Mouse (Mus musculus) WW6 (cell line): ENCODE measurements at regions not wholly inside any gene's neighbourhood (a gene's known extent, or its start where the extent isn't known, plus 50 kb on each side); places are given as distances from the start of the nearest gene placed in this dataset.

Experiments
- DNase-seq: peaks from one replicate; pipeline ENCODE4 v3.0.0-alpha.2; 2013; ENCODE audit warnings: low read depth, low spot score

DNA sequence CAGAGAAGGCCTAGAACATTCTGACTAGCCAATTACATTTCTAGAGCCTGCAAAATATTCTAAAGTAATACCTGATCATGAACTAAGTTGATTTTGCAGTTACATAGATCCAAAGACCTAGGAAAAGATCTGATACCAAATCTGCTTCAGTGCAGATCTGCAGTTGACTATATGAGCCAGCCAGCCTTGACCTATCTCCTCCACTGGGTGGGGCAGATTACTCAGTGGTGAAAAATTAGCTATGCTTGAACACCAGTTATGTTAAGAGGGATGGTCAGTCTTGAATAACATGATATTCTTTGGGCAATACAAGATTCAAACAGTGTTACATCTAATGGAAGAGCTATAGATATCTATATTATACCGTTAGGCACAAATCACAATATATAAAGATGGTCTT, 269.0 kb downstream of the Gm11361 start:
- no peak for DNase-seq

DNA sequence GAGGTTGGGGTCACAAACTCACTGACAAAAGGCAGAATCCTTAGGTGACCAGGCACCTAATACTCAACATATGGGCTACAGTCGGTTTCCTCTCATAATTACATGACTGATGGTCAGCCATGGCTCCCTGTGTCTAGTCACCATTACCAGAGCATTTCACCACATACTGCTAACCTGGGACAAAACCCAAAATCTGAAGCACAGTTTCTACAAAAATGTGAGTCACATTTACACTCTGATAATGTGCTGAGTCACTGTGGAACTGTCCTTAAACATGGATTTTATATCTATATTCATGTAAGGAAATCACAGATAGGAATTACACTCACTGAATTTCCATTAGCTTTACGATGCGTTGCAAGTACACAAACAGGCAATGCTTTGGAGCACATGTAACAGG, 267.1 kb downstream of the Gm11361 start:
- DNase-seq = no peak

- DNase-seq = no peak
Measured at GRCm38 (mm10) chr13:28520127-28520482, 262.8 kb downstream of the Gm11361 start.

DNA sequence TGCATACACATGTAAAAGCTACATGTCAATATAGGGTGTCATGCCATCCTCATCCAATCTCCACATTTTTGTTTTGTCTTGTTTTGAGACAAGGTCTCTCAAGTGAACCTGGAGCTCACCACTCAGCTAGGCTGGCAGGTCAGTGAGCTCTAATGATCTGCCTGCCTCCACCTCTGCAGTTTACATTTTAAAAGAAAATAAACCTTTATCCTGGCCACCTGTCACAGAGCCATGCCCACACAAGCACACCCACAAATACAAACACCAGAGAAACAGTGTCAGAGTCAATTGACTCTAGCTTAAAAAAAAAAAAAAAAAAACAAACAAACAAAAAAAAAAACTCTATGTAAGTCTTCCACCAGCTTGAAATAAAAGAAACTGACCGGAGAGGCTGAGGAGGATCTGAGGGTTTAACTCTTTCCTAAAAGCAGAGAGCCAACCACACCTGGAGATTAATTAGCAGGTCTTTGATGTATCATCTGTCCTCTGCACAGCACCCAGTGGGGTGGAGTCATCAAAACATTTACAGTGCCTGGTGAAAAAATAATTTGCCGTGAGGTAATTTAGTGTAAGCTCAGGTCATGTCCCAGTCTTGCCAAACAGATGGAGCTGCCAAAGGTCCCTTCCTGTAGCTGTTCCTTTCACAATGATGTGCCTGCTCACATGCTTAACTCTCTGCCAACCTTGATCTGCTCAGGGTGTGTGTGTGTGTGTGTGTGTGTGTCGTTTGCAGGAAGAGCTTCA, 262.2 kb downstream of the Gm11361 start:
- no peak for DNase-seq

- no peak for DNase-seq
Measured at GRCm38 (mm10) chr13:28517161-28517560, 259.8 kb downstream of the Gm11361 start.

- DNase-seq = no peak
Measured at GRCm38 (mm10) chr13:28516636-28517035, 259.3 kb downstream of the Gm11361 start.

- no peak for DNase-seq
Measured at GRCm38 (mm10) chr13:28514245-28514644, 256.9 kb downstream of the Gm11361 start.

- no peak for DNase-seq
Measured at GRCm38 (mm10) chr13:28513336-28513735, 256.0 kb downstream of the Gm11361 start.

DNA sequence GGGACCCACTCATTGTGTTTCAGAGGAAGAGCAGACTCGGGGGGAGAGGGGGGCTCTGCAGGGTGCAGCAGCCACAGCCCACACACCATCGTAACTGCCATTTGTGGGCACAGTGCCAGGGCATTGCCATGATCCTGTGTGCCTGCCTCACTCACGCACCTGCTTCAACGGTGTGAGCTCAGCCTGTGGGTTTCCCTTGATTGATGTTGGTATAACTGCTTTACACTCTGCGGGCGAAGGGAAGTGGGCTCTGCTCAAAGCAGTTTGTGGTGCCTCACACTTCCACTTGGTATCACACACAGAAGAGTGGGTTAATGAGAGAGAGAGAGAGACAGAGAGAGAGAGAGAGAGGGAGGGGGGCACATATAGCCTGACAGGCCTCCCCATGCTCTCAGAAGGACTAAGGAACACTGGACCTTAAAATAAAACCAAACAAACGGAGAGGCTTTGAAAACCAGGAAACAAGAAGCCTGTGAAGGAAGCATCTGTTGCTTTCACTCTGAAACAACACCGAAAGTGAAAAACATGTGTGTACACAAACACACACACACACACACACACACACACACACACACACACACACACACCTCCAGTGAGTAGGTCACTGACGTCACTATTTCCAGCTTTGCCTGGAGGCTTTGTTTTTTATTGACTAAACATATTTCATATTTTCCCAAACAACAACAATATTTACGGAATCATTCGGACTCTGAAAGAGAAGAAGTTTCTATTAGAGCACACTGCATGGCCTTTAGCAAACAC, 255.4 kb downstream of the Gm11361 start:
- DNase-seq = no peak

- no peak for DNase-seq
Measured at GRCm38 (mm10) chr13:28508184-28508583, 250.9 kb downstream of the Gm11361 start.

DNA sequence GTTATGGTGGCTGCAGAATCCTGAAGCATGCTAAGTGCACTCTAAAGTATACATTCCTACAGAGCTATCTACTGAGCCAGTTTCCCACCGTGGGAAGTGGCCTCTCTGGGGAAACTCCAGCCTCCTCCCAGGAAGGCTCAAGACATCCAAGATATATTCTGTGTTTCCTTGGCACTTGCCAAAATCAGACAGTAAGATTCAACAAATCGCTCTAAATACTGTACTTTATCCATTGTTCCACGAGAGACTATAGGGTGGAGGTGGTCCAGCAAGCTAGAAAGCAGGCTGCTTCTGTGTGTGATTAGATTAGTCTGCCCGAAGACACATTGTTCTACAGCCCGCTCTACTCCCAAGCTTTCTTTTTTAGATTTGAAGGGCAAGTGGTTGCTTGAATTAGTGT, 250.5 kb downstream of the Gm11361 start:
- DNase-seq = no peak

DNA sequence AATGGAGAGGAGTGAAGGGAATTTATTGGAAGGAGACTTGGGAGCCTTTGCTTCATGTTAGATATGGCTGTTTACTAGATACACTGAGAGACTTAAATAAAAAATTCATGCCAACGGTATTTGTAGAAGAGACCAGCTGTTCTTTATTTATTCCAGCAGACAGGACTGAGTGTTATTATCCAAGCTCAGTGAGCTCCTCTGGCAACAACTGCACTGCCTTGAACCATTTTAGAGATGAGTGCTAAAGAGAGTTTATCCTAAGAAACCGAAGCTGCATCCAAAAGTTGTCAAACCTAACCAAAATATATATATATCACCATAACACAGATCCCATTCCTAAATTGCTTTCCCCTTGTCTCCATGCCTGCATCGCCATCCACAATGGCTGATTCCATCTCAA, 247.0 kb downstream of the Gm11361 start:
- DNase-seq = no peak

DNA sequence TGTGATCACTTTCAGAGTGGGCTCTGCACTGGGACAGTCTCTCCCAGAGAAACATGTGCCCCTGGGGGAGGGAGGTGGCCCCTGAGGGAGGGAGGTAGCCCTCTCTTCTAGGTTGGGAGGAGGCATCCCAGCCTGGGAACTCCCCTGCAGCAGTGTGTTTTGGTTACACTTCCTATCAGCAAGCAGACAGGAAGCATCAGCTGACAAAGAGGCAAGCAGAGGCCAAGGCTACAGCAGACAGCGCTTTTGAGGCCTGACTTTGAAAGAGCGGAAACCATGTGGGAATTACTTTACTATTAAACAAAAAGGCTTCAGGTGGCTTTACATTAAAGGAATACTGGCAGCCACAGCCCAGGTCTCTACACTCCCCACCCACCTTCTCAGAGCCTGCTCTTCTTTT, 244.8 kb downstream of the Gm11361 start:
- DNase-seq = no peak

- no peak for DNase-seq
Measured at GRCm38 (mm10) chr13:28500697-28501096, 243.4 kb downstream of the Gm11361 start.

DNA sequence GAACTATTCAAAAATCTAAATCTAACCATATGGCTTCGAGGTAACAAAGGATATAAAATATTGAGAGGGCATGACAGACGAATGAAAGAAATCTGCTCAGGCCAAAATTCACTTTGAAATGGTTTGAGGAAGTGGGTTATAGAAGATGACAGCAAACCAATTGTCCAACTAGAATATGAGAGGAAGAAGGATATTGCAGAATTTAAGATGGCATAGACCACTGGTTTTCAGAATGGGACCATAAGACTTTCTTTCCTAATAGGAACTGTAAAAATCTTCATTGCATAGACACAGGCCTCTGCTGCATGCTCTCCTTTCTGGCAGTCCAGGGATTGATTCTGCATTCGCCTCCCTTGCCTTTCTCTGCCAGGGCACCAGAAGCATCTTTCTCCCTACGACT, 240.2 kb downstream of the Gm11361 start:
- DNase-seq = no peak

GRCm38 (mm10) chr13:28492015-28492414, 234.7 kb downstream of the Gm11361 start:
- no peak for DNase-seq

DNA sequence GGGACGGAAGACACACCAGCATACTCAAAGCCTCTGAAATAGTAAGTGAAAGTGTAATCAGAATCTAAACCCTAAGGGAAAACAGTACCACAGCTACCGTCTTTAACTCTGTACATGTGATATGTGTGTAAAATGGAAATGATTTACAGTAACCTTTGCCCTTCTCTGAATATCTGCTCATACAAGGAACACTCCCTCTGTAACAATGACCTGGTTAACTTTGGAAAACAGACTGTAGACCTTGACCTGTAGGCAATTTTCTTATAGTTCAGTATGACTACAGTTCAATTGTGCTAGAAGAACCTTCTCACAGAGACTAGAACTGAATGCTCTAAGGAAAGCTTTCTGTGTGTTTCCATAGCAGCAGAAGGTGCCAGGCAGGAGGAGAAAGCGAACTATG, 226.4 kb downstream of the Gm11361 start:
- DNase-seq = no peak

DNA sequence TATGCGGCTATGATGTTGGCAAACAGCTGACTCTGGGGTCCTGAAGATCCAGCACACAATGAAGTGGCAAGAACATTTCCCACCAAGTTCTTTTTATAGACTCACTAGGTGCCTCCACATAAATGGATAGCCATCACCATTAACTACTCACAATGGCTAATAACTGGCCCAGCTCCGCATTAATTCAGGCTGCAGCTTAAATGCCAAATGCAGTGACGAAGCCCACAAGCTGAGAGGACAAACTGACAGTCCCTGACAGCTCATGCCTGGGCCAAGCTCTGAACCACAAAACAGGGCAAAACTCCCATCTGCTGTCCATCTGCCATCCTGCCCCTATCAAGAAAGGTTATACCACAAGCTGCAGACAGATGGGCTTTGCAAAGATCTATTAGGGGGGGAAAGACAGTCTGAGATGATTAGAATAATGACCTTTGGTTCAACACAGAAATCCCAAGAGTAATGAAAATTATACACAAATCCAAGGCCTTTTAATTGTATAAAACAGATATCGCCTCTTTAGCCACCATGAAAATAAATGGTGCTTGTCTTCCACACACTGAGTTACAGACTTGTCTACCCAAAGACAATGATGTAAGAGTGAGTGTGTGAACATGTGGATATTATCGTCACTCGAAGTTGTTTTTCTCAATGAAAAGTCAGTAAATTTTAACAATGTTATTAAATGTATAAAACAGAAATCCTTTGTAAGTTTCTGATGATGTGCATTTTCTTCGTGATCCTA, 224.1 kb downstream of the Gm11361 start:
- DNase-seq = no peak

GRCm38 (mm10) chr13:28466151-28466550, 208.8 kb downstream of the Gm11361 start:
- no peak for DNase-seq

GRCm38 (mm10) chr13:28465187-28465880, 208.0 kb downstream of the Gm11361 start:
- no peak for DNase-seq

DNA sequence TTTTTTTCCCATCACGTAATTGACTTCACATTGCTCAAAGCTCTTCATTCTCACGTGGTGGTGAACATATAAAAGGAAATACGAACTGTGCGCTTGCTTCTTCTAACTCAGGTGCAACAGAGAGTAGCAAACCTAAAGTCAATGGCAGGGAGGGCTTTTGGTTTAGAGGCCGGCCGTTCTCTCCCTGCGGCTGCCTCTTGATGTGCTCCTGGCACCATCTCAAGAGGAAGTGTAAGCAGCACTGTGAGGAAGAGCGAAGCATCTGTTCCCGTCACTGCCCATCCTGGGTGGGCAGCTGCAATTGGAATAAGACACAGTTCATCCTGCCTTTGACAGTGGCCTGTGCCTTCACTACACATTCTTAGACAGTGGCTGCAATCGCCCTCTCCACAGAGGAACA, 204.0 kb downstream of the Gm11361 start:
- no peak for DNase-seq

GRCm38 (mm10) chr13:28457403-28457802, 200.1 kb downstream of the Gm11361 start:
- no peak for DNase-seq
